Mouse (Mus musculus) CH12.LX (cell line): Measurements from ENCODE around the gene Phtf2. TPM values are rescaled to one million over a fixed set of nuclear protein-coding genes. Genes with fewer than 3 reads are reported as not detected.
A peak's percentile ranks its signal among the peaks of the same experiment; 100 is the strongest.

Source experiments
- DNase-seq: peaks from one replicate; pipeline ENCODE4 v3.0.0-alpha.2; 2013; ENCODE audit errors: extremely low read depth
- H3K27ac ChIP-seq: 2 replicates; pipeline ENCODE4 v1.5.1; 2012; ENCODE audit warnings: low read depth, mild to moderate bottlenecking, control low read depth, moderate library complexity; ENCODE audit not compliant: insufficient read depth
- H3K27me3 ChIP-seq: replicated peaks from 2 replicates; pipeline ENCODE3; 2012; ENCODE audit warnings: inconsistent platforms
- H3K36me3 ChIP-seq, 2 experiments: replicated peaks in 1 of 2; 2 replicates each; pipeline versions ENCODE3 to v1.6.1; 2012; ENCODE audit warnings: inconsistent platforms in 1 of 2, low read length in 1 of 2, mild to moderate bottlenecking in 1 of 2, mixed read lengths in 1 of 2, moderate library complexity in 1 of 2; ENCODE audit not compliant: control insufficient read depth in 1 of 2, insufficient read depth in 1 of 2
- H3K4me1 ChIP-seq, 2 experiments: 2 replicates each; pipeline ENCODE4 v1.6.1; 2012; ENCODE audit warnings: inconsistent platforms in 1 of 2, moderate library complexity in 1 of 2; ENCODE audit not compliant: insufficient read depth in 2 of 2, control insufficient read depth in 1 of 2
- H3K4me2 ChIP-seq: 2 replicates; pipeline ENCODE4 v1.6.1; 2012; ENCODE audit warnings: low read depth, mild to moderate bottlenecking, control low read depth; ENCODE audit not compliant: poor library complexity, insufficient read depth, severe bottlenecking
- H3K4me3 ChIP-seq, 3 experiments: fragments of 150-350 bp in 1 of 3; sonication (generic) in 1 of 3; replicated peaks in 1 of 3; 2 replicates each; pipeline versions ENCODE3 to v1.5.1; 2011 to 2012; ENCODE audit warnings: low read depth in 2 of 3, low read length in 2 of 3, mild to moderate bottlenecking in 2 of 3, moderate library complexity in 2 of 3, control low read depth in 1 of 3, improper control_type of control experiment in 1 of 3, inconsistent platforms in 1 of 3, mixed read lengths in 1 of 3; ENCODE audit not compliant: poor library complexity in 1 of 3
- H3K79me2 ChIP-seq: replicated peaks from 2 replicates; pipeline ENCODE4 v1.6.1; 2012; ENCODE audit warnings: mild to moderate bottlenecking, moderate library complexity; ENCODE audit not compliant: control insufficient read depth, poor library complexity, insufficient read depth, severe bottlenecking; ENCODE audit errors: extremely low read depth
- H3K9ac ChIP-seq: 2 replicates; pipeline ENCODE4 v1.6.1; 2012; ENCODE audit warnings: low read depth, mild to moderate bottlenecking, control low read depth, moderate library complexity; ENCODE audit not compliant: insufficient read depth
- H3K9me3 ChIP-seq: replicated peaks from 2 replicates; pipeline ENCODE3; 2012; ENCODE audit warnings: low read length, inconsistent platforms, mixed read lengths
- BHLHE40 ChIP-seq: IDR thresholded peaks from 2 replicates; pipeline ENCODE4 v1.6.1; 2011; ENCODE audit warnings: mild to moderate bottlenecking, low read depth, low read length, improper control_type of control experiment
- CHD1 ChIP-seq: IDR thresholded peaks from 2 replicates; pipeline ENCODE4 v1.6.1; 2012; ENCODE audit warnings: low read depth, low read length, improper control_type of control experiment, inconsistent platforms
- CHD2 ChIP-seq: IDR thresholded peaks from 2 replicates; pipeline ENCODE4 v1.6.1; 2011; ENCODE audit warnings: low read length, improper control_type of control experiment
- CTCF ChIP-seq, 2 experiments: IDR thresholded peaks in 1 of 2; conservative IDR thresholded peaks in 1 of 2; 2 replicates each; pipeline ENCODE4 v1.5.1; 2011 to 2012; ENCODE audit warnings: low read depth in 2 of 2, low read length in 2 of 2, improper control_type of control experiment in 1 of 2, inconsistent platforms in 1 of 2, mild to moderate bottlenecking in 1 of 2, moderate library complexity in 1 of 2
- E2F4 ChIP-seq: IDR thresholded peaks from 2 replicates; pipeline ENCODE4 v1.6.1; 2011; ENCODE audit warnings: low read depth, low read length, improper control_type of control experiment; ENCODE audit not compliant: insufficient replicate concordance
- ELF1 ChIP-seq: IDR thresholded peaks from 2 replicates; pipeline ENCODE4 v1.6.1; 2014; ENCODE audit warnings: low read depth, mild to moderate bottlenecking, inconsistent platforms, low read length, improper control_type of control experiment
- EP300 ChIP-seq: IDR thresholded peaks from 2 replicates; pipeline ENCODE4 v1.6.1; 2011; ENCODE audit warnings: low read length, improper control_type of control experiment
- ETS1 ChIP-seq: conservative IDR thresholded peaks from 2 replicates; pipeline ENCODE4 v1.6.1; 2012; ENCODE audit warnings: low read depth, mild to moderate bottlenecking, inconsistent platforms, low read length, improper control_type of control experiment, moderate library complexity
- GABPA ChIP-seq: IDR thresholded peaks from 2 replicates; pipeline ENCODE4 v1.6.1; 2012; ENCODE audit warnings: low read depth, low read length, improper control_type of control experiment, inconsistent platforms; ENCODE audit not compliant: insufficient replicate concordance
- IRF4 ChIP-seq: IDR thresholded peaks from 2 replicates; pipeline ENCODE4 v1.6.1; 2014; ENCODE audit warnings: low read depth, mild to moderate bottlenecking, inconsistent platforms, low read length, improper control_type of control experiment
- JUN ChIP-seq: IDR thresholded peaks from 2 replicates; pipeline ENCODE4 v1.6.1; 2011; ENCODE audit warnings: low read depth, mild to moderate bottlenecking, low read length, improper control_type of control experiment, moderate library complexity; ENCODE audit not compliant: insufficient read depth
- JUND ChIP-seq: conservative IDR thresholded peaks from 2 replicates; pipeline ENCODE4 v1.6.1; 2011; ENCODE audit warnings: low read depth, low read length, improper control_type of control experiment
- KAT2A ChIP-seq: IDR thresholded peaks from 2 replicates; pipeline ENCODE4 v1.6.1; 2012; ENCODE audit warnings: low read length, improper control_type of control experiment, inconsistent platforms; ENCODE audit not compliant: insufficient replicate concordance
- MEF2A ChIP-seq: IDR thresholded peaks from 2 replicates; pipeline ENCODE4 v1.6.1; 2014; ENCODE audit warnings: low read depth, mild to moderate bottlenecking, inconsistent platforms, low read length, improper control_type of control experiment, borderline replicate concordance
- MYC ChIP-seq: IDR thresholded peaks from 2 replicates; pipeline ENCODE4 v1.6.1; 2011; ENCODE audit warnings: low read depth, mild to moderate bottlenecking, improper control_type of control experiment, low read length
- NELFE ChIP-seq: IDR thresholded peaks from 2 replicates; pipeline ENCODE4 v1.6.1; 2011; ENCODE audit warnings: low read depth, low read length, improper control_type of control experiment
- PAX5 ChIP-seq: IDR thresholded peaks from 2 replicates; pipeline ENCODE4 v1.6.1; 2012; ENCODE audit warnings: low read length, inconsistent platforms, mixed read lengths
- POLR2A ChIP-seq: IDR thresholded peaks from 2 replicates; pipeline ENCODE4 v1.6.1; 2011; ENCODE audit warnings: low read depth, mild to moderate bottlenecking, improper control_type of control experiment, low read length
- POLR2AphosphoS2 ChIP-seq: IDR thresholded peaks from 2 replicates; pipeline ENCODE4 v1.6.1; 2011; ENCODE audit warnings: low read depth, low read length, improper control_type of control experiment
- RAD21 ChIP-seq: IDR thresholded peaks from 2 replicates; pipeline ENCODE4 v1.6.1; 2011; ENCODE audit warnings: low read depth, mild to moderate bottlenecking, low read length, improper control_type of control experiment, moderate library complexity
- RCOR1 ChIP-seq: conservative IDR thresholded peaks from 2 replicates; pipeline ENCODE4 v1.6.1; 2012; ENCODE audit warnings: low read depth, mild to moderate bottlenecking, inconsistent platforms, low read length, improper control_type of control experiment
- SIN3A ChIP-seq: IDR thresholded peaks from 2 replicates; pipeline ENCODE4 v1.6.1; 2012; ENCODE audit warnings: low read length, improper control_type of control experiment, inconsistent platforms
- SMC3 ChIP-seq: IDR thresholded peaks from 2 replicates; pipeline ENCODE4 v1.6.1; 2011; ENCODE audit warnings: low read depth, low read length, improper control_type of control experiment
- TBP ChIP-seq: conservative IDR thresholded peaks from 2 replicates; pipeline ENCODE4 v1.6.1; 2011; ENCODE audit warnings: low read depth, low read length, improper control_type of control experiment
- TCF12 ChIP-seq: IDR thresholded peaks from 2 replicates; pipeline ENCODE4 v1.6.1; 2014; ENCODE audit warnings: low read depth, mild to moderate bottlenecking, inconsistent platforms, low read length, improper control_type of control experiment
- UBTF ChIP-seq: IDR thresholded peaks from 2 replicates; pipeline ENCODE4 v1.6.1; 2012; ENCODE audit warnings: low read depth, mild to moderate bottlenecking, inconsistent platforms, low read length, improper control_type of control experiment, moderate library complexity
- USF1 ChIP-seq: IDR thresholded peaks from 2 replicates; pipeline ENCODE4 v1.6.1; 2014; ENCODE audit warnings: low read depth, mild to moderate bottlenecking, inconsistent platforms, low read length, improper control_type of control experiment
- USF2 ChIP-seq: conservative IDR thresholded peaks from 2 replicates; pipeline ENCODE4 v1.6.1; 2011; ENCODE audit warnings: low read depth, low read length, improper control_type of control experiment
- ZMIZ1 ChIP-seq: IDR thresholded peaks from 2 replicates; pipeline ENCODE4 v1.6.1; 2012; ENCODE audit warnings: low read depth, mild to moderate bottlenecking, inconsistent platforms, low read length, improper control_type of control experiment
- ZNF384 ChIP-seq: IDR thresholded peaks from 2 replicates; pipeline ENCODE4 v1.6.1; 2012; ENCODE audit warnings: low read depth, low read length, improper control_type of control experiment, inconsistent platforms
- dilution Hi-C: fragments of 300-500 bp; cut with MboI; formaldehyde crosslinking; loops from 2 replicates; pipeline ENCODE4 v1.14.3; 2020; ENCODE audit warnings: low sequenced_read_pairs; ENCODE audit not compliant: extremely low pct_unique_long_range_greater_than_20kb, extremely low pct_ligation_motif_present
- in situ Hi-C: fragments of 300-500 bp; cut with MboI; formaldehyde crosslinking; loops from 3 replicates; pipeline ENCODE4 v1.14.3; 2019; ENCODE audit warnings: low sequenced_read_pairs, low pct_ligation_motif_present, low pct_unique_long_range_greater_than_20kb, mixed read lengths
- polyA plus RNA-seq: library from polyadenylated mRNA; unstranded; fragments of >175 nt; gene quantifications from 2 replicates; pipeline ENCODE4 v1.2.1, GENCODE M21; 2012; ENCODE audit warnings: low read depth; ENCODE audit not compliant: insufficient read length
- total RNA-seq, 2 experiments: library from RNA; depleted of rRNA; stranded (reverse); fragments of 300-350 nt in 1 of 2; fragments of >200 nt in 1 of 2; gene quantifications; 2 replicates each; pipeline ENCODE4 v1.2.3; 2012 to 2014

The Phtf2 gene
- total and polyA plus RNA-seq, 3 experiments: 18.5 to 30.4 (median 28.1) TPM

DNA sequence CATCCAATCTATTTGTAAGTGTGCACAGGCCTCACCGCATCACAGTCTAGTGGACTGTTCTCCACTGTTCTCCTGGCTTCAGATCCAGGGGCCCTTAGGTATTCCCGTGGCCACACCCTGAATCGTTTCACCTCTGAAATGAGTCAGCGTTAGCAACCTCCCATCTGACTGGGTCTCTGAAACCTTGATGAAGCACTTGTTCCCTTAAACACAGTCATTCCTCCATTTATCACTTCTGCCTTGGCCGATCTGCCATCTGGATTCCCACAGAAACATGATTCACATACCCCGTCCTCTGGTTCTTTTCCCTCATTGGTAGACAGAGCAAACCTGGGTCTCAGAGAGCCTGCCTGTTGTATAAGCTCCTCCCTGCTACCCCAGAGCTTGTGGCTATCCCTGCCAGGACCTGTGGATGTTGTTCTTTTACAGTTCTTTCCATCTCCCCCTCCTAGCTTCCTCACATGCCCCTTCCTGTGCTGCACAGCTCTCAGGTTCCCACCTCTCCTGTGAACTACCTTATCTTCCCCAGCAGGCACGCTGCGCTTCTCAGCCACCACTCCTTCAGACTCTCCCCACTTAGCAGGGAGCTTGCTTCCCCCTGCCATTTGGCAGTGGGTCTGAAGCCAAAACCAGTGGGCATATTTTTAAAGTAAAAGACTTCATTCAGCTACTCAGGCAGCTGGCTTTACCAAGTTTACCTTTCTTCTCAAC is 103.5 kb downstream of the Phtf2 start:
- no peak overlapping the region for H3K9ac ChIP-seq

DNA sequence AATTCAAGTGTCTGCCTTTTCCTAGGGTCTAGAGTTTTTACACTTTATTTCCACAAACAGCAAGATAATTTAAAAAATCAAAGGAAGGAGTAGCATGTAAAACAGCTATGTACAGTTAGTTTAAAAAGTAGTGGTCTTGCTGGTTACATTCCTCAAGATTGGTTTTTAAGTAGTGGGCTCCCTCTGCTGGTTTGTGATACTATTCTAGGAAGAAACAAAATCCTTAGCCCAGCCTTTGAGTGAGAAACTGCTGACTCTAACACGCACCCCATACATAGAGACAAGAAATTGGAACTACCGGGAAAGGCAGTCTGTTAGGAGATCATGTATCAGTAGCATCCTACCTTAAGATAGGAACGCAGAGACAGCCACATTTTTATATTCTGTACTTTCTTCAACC is 108.6 kb downstream of the Phtf2 start:
- no peak overlapping the region for H3K27ac ChIP-seq
- peak; percentile 72 for TF ChIP-seq RAD21
- no peak for TF ChIP-seq SIN3A
- peak in 1 of 2 experiments; percentile 64; a peak in 2 of 4 replicates for TF ChIP-seq CTCF (conservative IDR thresholded peaks at IDR 0.05 in 1 of 2, IDR thresholded peaks at IDR 0.05 in 1 of 2; ENCODE audit: low read depth in 2 of 2, low read length in 2 of 2)
- peak; percentile 50 for TF ChIP-seq SMC3
- in situ Hi-C loops: no loop called here
- H3K4me3 ChIP-seq: no peak overlapping the region
- H3K79me2 ChIP-seq: no peaks in the 10 kb centered on the region
- no peaks in the 10 kb centered on the region for H3K9me3 ChIP-seq
- H3K4me1 ChIP-seq: peaks cover 4% of the 10 kb centered on the region in 2 experiments
- peak; percentile 24 for DNase-seq
- no peak overlapping the region for H3K4me2 ChIP-seq
- H3K27me3 ChIP-seq: no peaks in the 10 kb centered on the region
- H3K9ac ChIP-seq: no peak overlapping the region
- H3K36me3 ChIP-seq: peaks cover 9 to 58% of the 10 kb centered on the region in 2 experiments
- dilution Hi-C loops: no loop called here

More for the DNA sequence above, 103.5 kb downstream of the Phtf2 start:
- Histone ChIP-seq H3K4me1 (peaks cover 8 to 10% of the 10 kb centered on the region in 2 experiments), H3K79me2 (no peaks in the 10 kb centered on the region), H3K27me3 (no peaks in the 10 kb centered on the region), H3K36me3 (peaks cover 4 to 61% of the 10 kb centered on the region in 2 experiments), H3K9me3 (no peaks in the 10 kb centered on the region), H3K4me2 (peak overlapping the region; percentile 16; the same call in 1 of the 2 replicates), H3K27ac (no peak overlapping the region), H3K4me3 (no peak overlapping the region)
- in situ Hi-C loops (loop anchor here (25.0 kb wide), 1 partner anchor 184 kb away; the partner anchor contains the start of gene Rsbn1l), dilution Hi-C loops (no loop called here)
- DNase-seq: peak; percentile 48
- TF ChIP-seq KAT2A (no peak), NELFE (no peak), EP300 (peak; percentile 60; the same call in 1 of the 2 replicates), IRF4 (peak; percentile 60), MEF2A (no peak), UBTF (no peak), TBP (no peak), POLR2AphosphoS2 (no peak), USF2 (no peak), RAD21 (no peak), SMC3 (no peak), SIN3A (no peak), GABPA (no peak), JUND (peak; percentile 39; the same call in 1 of the 2 replicates), ELF1 (no peak), ZNF384 (no peak), PAX5 (no peak), CHD1 (no peak), ETS1 (no peak; the same call in 1 of the 2 replicates), E2F4 (no peak), RCOR1 (no peak), ZMIZ1 (no peak), TCF12 (no peak), JUN (peak; percentile 29; the same call in 1 of the 2 replicates), CHD2 (no peak), POLR2A (no peak), MYC (no peak), BHLHE40 (no peak), USF1 (no peak)
